Mouse (Mus musculus): Measurements from ENCODE around the gene Kcnk5. TPM values are rescaled to one million over a fixed set of nuclear protein-coding genes. Genes with fewer than 3 reads are reported as not detected.

Kcnk5 gene
- total and polyA plus RNA-seq, 3 experiments, result 8.7 to 12.5 (median 11.7) TPM

- dilution Hi-C loops (cut with MboI; ENCODE audit: extremely low pct_ligation_motif_present, extremely low pct_unique_long_range_greater_than_20kb, low sequenced_read_pairs), result no loop called here
- no peak for DNase-seq (ENCODE audit: extremely low read depth)
- Histone ChIP-seq H3K79me2 (replicated peaks; ENCODE audit: control insufficient read depth, extremely low read depth, insufficient read depth, poor library complexity, severe bottlenecking) (peaks cover 63% of the 10 kb centered on the region), H3K27ac (ENCODE audit: insufficient read depth, low read depth) (peak overlapping the region; percentile 29; the same call in 1 of the 2 replicates), H3K27me3 (replicated peaks) (no peaks in the 10 kb centered on the region), H3K9ac (ENCODE audit: insufficient read depth, low read depth) (peak overlapping the region; percentile 32; the same call in 1 of the 2 replicates), H3K4me2 (ENCODE audit: insufficient read depth, low read depth, poor library complexity, severe bottlenecking) (peak overlapping the region; percentile 89), H3K36me3 (replicated peaks in 1 of 2; ENCODE audit: control insufficient read depth in 1 of 2, insufficient read depth in 1 of 2, low read length in 1 of 2) (no peaks in the 10 kb centered on the region), H3K9me3 (replicated peaks; ENCODE audit: low read length) (no peaks in the 10 kb centered on the region), H3K4me3 (replicated peaks in 1 of 3; ENCODE audit: low read depth in 2 of 3, low read length in 2 of 3, poor library complexity in 1 of 3) (peak overlapping the region; percentile 5 to 87 (median 70)), H3K4me1 (ENCODE audit: control insufficient read depth in 1 of 2, insufficient read depth in 2 of 2) (peaks cover 7 to 51% of the 10 kb centered on the region in 2 experiments)
- in situ Hi-C loops (cut with MboI; ENCODE audit: low pct_ligation_motif_present, low pct_unique_long_range_greater_than_20kb, low sequenced_read_pairs), result loop anchor here (5.0 kb wide), 1 partner anchor 56 kb away; no protein-coding TSS in a partner anchor
- TF ChIP-seq ZKSCAN1 (IDR thresholded peaks at IDR 0.05; ENCODE audit: borderline replicate concordance, low read depth, low read length) (no peak), POLR2A (IDR thresholded peaks at IDR 0.05; ENCODE audit: low read depth, low read length) (no peak), KAT2A (IDR thresholded peaks at IDR 0.05; ENCODE audit: insufficient replicate concordance, low read length) (no peak)
These were observed 3.0 kb downstream of the Kcnk5 start for GRCm38 (mm10) chr14:20178593-20178992.

- Histone ChIP-seq H3K4me2 (ENCODE audit: insufficient read depth, low read depth, poor library complexity, severe bottlenecking) (peak overlapping the region; percentile 89), H3K36me3 (replicated peaks in 1 of 2; ENCODE audit: control insufficient read depth in 1 of 2, insufficient read depth in 1 of 2, low read length in 1 of 2) (no peaks in the 10 kb centered on the region), H3K4me1 (ENCODE audit: control insufficient read depth in 1 of 2, insufficient read depth in 2 of 2) (peaks cover 14 to 60% of the 10 kb centered on the region in 2 experiments), H3K27me3 (replicated peaks) (no peaks in the 10 kb centered on the region), H3K9ac (ENCODE audit: insufficient read depth, low read depth) (peak overlapping the region; percentile 41; the same call in 1 of the 2 replicates), H3K79me2 (replicated peaks; ENCODE audit: control insufficient read depth, extremely low read depth, insufficient read depth, poor library complexity, severe bottlenecking) (peaks cover 69% of the 10 kb centered on the region), H3K27ac (ENCODE audit: insufficient read depth, low read depth) (no peak overlapping the region), H3K9me3 (replicated peaks; ENCODE audit: low read length) (no peaks in the 10 kb centered on the region), H3K4me3 (replicated peaks in 1 of 3; ENCODE audit: low read depth in 2 of 3, low read length in 2 of 3, poor library complexity in 1 of 3) (peak overlapping the region; percentile 7 to 87 (median 14))
- dilution Hi-C loops (cut with MboI; ENCODE audit: extremely low pct_ligation_motif_present, extremely low pct_unique_long_range_greater_than_20kb, low sequenced_read_pairs), result no loop called here
- TF ChIP-seq EP300 (IDR thresholded peaks at IDR 0.05; ENCODE audit: low read length) (no peak), BHLHE40 (IDR thresholded peaks at IDR 0.05; ENCODE audit: low read depth, low read length) (no peak), KAT2A (IDR thresholded peaks at IDR 0.05; ENCODE audit: insufficient replicate concordance, low read length) (no peak)
- in situ Hi-C loops (cut with MboI; ENCODE audit: low pct_ligation_motif_present, low pct_unique_long_range_greater_than_20kb, low sequenced_read_pairs), result loop anchor here (5.0 kb wide), 1 partner anchor 55 kb away; no protein-coding TSS in a partner anchor
- no peak for DNase-seq (ENCODE audit: extremely low read depth)
These were observed 4.0 kb downstream of the Kcnk5 start for GRCm38 (mm10) chr14:20177494-20178123.

- peak overlapping the region; percentile 82 for H3K27ac ChIP-seq (ENCODE audit: insufficient read depth, low read depth)
- H3K9ac ChIP-seq (ENCODE audit: insufficient read depth, low read depth), result 0 out of 2 replicates have a peak overlapping the region, but pooled peaks have one; percentile 0
- peaks cover 0 to 11% of the 10 kb centered on the region in 2 experiments for H3K36me3 ChIP-seq (replicated peaks in 1 of 2; ENCODE audit: control insufficient read depth in 1 of 2, insufficient read depth in 1 of 2, low read length in 1 of 2)
- H3K27me3 ChIP-seq (replicated peaks), result no peaks in the 10 kb centered on the region
- in situ Hi-C loops (cut with MboI; ENCODE audit: low pct_ligation_motif_present, low pct_unique_long_range_greater_than_20kb, low sequenced_read_pairs), result loop anchor here (5.0 kb wide), 1 partner anchor 53 kb away; no protein-coding TSS in a partner anchor
- H3K9me3 ChIP-seq (replicated peaks; ENCODE audit: low read length), result no peaks in the 10 kb centered on the region
- no peak overlapping the region for H3K4me3 ChIP-seq (replicated peaks in 1 of 3; ENCODE audit: low read depth in 2 of 3, low read length in 2 of 3, poor library complexity in 1 of 3)
- H3K4me2 ChIP-seq (ENCODE audit: insufficient read depth, low read depth, poor library complexity, severe bottlenecking), result peak overlapping the region; percentile 41; the same call in 1 of the 2 replicates
- TF ChIP-seq IRF4 (IDR thresholded peaks at IDR 0.05; ENCODE audit: low read depth, low read length) (no peak), MAX (IDR thresholded peaks at IDR 0.05; ENCODE audit: low read length) (peak; percentile 30; the same call in 1 of the 2 replicates), UBTF (IDR thresholded peaks at IDR 0.05; ENCODE audit: low read depth, low read length) (no peak), MXI1 (IDR thresholded peaks at IDR 0.05; ENCODE audit: low read depth, low read length) (0 out of 2 replicates have a peak, but pooled peaks have one; percentile 3), ZNF384 (IDR thresholded peaks at IDR 0.05; ENCODE audit: low read depth, low read length) (peak; percentile 36; the same call in 1 of the 2 replicates), EP300 (IDR thresholded peaks at IDR 0.05; ENCODE audit: low read length) (peak; percentile 17; the same call in 1 of the 2 replicates), MEF2A (IDR thresholded peaks at IDR 0.05; ENCODE audit: borderline replicate concordance, low read depth, low read length) (peak; percentile 67; the same call in 1 of the 2 replicates), ETS1 (conservative IDR thresholded peaks at IDR 0.05; ENCODE audit: low read depth, low read length) (0 out of 2 replicates have a peak, but pooled peaks have one; percentile 21)
- no peak for DNase-seq (ENCODE audit: extremely low read depth)
- peaks cover 80% of the 10 kb centered on the region for H3K79me2 ChIP-seq (replicated peaks; ENCODE audit: control insufficient read depth, extremely low read depth, insufficient read depth, poor library complexity, severe bottlenecking)
- H3K4me1 ChIP-seq (ENCODE audit: control insufficient read depth in 1 of 2, insufficient read depth in 2 of 2), result peaks cover 26 to 75% of the 10 kb centered on the region in 2 experiments
- dilution Hi-C loops (cut with MboI; ENCODE audit: extremely low pct_ligation_motif_present, extremely low pct_unique_long_range_greater_than_20kb, low sequenced_read_pairs), result no loop called here
These were observed 5.9 kb downstream of the Kcnk5 start for GRCm38 (mm10) chr14:20175705-20176104.

Measured in CH12.LX (cell line).